Mouse (Mus musculus): ENCODE data around the gene Mroh8.

- TF ChIP-seq POLR2A (IDR thresholded peaks at IDR 0.05; ENCODE audit: control insufficient read depth, extremely low read depth, insufficient read depth, low read length, poor library complexity) (no peak), CTCF (IDR thresholded peaks at IDR 0.05; ENCODE audit: borderline replicate concordance, control insufficient read depth, extremely low read depth, insufficient read depth, low read length, poor library complexity) (no peak)
These were observed 23.7 kb upstream of the Mroh8 start for GRCm38 (mm10) chr2:157303096-157303495.
